Mouse (Mus musculus): ENCODE results near the gene Agrp. TPM values are rescaled to one million over a fixed set of nuclear protein-coding genes. Genes with fewer than 3 reads are reported as not detected.

Agrp gene
- not detected for total RNA-seq (2021)

GRCm38 (mm10) chr8:105636963-105637510, at the start of gene Agrp:
Gene Agrp, minus strand, starts transcription at chr8:105637393.
- peak in 1 of 2 experiments; percentile 76 for DNase-seq (ENCODE audit: extremely low spot score in 1 of 2, low spot score in 2 of 2)
- intact Hi-C loops (cut with DNase I), result loop anchor here (5.0 kb wide), 1 partner anchor 60 kb away; no protein-coding TSS in a partner anchor

GRCm38 (mm10) chr8:105686551-105686950, 49.4 kb upstream of the Agrp start:
- DNase-seq (ENCODE audit: extremely low spot score in 1 of 2, low spot score in 2 of 2), result no peak
- intact Hi-C loops (cut with DNase I), result no loop called here

DNA sequence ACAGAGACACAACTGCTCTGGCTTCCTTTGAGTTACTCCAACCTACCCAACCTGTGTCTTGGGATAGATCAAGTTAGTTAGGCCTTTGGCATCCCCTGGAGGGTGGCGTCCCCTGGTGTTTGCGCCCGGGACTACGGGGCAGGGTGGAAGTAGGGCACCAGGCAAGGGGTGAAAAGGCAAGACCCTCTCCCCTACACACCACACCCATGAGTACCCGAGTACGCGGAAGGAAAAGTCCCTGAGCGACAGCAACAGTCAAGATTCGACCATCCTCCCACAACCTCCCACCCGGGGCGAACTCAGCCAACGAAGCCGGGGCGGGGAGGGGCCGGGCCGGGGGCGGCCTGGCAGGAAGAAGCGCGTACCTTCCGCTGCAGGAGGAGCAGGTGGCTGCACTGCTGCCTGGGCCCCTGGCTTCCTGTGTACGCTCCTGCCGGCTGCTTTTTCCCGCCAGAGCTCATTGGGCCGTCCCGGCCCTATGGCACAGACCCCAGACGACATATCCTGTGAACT, 48.7 kb upstream of the Agrp start, which contains the start of gene Carmil2:
Gene Carmil2 (plus strand): TSS at position 479 of the 513 bp plus-strand sequence.
- intact Hi-C loops (cut with DNase I), result no loop called here
- peak in 1 of 2 experiments; percentile 69 for DNase-seq (ENCODE audit: extremely low spot score in 1 of 2, low spot score in 2 of 2)

- DNase-seq (ENCODE audit: extremely low spot score in 1 of 2, low spot score in 2 of 2), result no peak
- intact Hi-C loops (cut with DNase I), result no loop called here
Observed at GRCm38 (mm10) chr8:105685325-105685724, 48.1 kb upstream of the Agrp start.

DNA sequence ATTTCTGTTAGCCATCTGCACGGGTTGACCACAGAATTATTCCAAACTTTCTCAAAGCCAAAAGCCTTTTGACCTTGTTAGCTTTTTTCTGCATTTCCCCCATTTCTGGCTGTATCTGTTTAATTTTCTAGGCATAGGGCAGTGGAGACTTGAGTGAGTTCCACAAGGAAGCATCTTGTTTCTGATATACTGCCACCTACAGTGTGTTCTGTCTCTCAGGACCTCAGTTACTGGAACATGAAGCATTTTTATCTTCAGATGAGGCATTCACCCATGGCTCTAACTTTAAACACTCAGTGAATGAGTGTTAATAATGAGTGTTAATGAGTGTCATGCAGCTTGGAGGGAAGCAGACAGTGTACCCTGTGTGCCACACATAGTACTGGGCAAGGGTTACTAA, 40.7 kb upstream of the Agrp start:
- DNase-seq (ENCODE audit: extremely low spot score in 1 of 2, low spot score in 2 of 2), result no peak
- intact Hi-C loops (cut with DNase I), result no loop called here

- no peak for DNase-seq (ENCODE audit: extremely low spot score in 1 of 2, low spot score in 2 of 2)
- intact Hi-C loops (cut with DNase I), result no loop called here
Observed at GRCm38 (mm10) chr8:105661167-105661566, 24.0 kb upstream of the Agrp start.

DNA sequence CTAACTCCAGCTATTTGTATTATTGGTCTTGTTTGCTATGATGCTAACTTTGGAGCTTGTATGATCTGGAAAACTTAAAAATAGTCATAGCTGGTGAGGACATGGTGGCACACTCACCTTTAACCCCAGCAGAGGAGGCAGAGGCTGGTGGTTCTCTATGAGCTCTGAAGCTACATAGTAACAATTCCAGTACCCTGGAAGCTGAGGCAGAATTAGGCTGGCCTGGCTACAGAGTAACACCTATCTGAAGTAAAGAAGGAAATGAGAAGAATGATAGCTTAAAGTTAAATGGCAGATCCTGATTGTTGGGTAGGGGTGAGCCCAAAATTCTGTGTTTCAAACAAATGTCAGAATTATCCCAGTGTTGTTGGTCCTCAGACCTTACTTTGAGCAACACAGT, 20.4 kb upstream of the Agrp start:
- intact Hi-C loops (cut with DNase I), result no loop called here

DNA sequence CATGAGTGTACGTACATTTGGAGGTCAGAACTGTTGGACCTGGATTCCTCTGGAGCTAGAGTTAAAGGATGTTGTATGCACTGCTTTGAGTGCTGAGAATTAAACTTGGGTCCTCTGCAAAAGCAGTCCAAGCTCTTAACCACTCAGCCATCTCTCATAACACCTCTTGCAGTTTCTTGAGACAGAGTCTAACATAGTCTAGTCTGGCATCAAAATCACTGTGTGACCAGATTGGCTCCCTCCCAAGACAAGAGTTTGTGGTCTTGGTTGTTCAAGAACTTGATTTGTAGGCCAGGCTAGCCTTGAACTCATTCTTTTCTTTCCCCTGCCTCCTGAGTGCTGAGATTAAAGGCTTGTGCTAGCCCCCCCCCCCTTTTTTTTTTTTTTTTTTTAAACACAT, 11.7 kb upstream of the Agrp start:
- no peak for DNase-seq (ENCODE audit: extremely low spot score in 1 of 2, low spot score in 2 of 2)
- intact Hi-C loops (cut with DNase I), result no loop called here

More for the DNA sequence above, 20.4 kb upstream of the Agrp start:
- no peak for DNase-seq (ENCODE audit: extremely low spot score in 1 of 2, low spot score in 2 of 2)

GRCm38 (mm10) chr8:105645205-105645604, 8.0 kb upstream of the Agrp start:
- intact Hi-C loops (cut with DNase I), result no loop called here
- no peak for DNase-seq (ENCODE audit: extremely low spot score in 1 of 2, low spot score in 2 of 2)

DNA sequence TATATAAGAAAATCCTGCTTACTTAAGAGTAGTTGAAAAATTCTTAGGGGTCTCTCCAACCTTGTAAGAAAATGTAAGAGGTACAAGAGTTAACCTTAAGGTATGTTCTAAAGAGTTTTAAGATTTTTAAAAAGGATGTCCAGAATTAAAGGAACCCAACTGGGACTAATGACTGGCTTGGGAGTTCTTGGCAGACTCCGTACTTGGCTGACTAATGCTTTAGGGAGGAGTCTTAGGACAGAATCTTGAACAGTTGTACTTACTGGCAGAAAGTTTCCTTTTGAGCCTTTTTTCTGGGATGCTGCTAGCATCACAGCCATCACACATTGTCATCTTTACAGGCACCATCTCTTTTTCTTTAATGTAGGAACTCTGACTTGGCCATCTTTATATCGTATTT, 3.3 kb upstream of the Agrp start:
- DNase-seq (ENCODE audit: extremely low spot score in 1 of 2, low spot score in 2 of 2), result no peak
- intact Hi-C loops (cut with DNase I), result no loop called here

DNA sequence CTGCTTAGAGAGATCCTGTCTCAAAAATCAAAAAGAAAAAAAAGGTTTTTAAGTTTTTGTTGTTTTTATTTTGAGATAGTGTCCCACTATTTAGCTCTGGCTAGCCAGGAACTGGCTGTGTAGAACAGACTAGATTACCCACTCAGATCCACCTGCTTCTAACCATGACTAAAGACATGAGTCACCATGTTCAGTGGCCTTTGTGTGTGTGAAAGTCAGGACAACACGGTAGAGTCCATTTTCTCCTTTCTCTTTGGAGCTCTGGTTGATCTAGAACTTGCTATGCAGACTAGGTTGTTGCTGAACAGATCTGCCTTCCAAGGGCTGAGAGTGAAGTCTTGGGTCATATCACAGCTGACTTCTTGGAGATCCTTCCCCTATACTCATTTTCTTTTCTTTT, 2.6 kb upstream of the Agrp start:
- intact Hi-C loops (cut with DNase I), result loop anchor here (5.0 kb wide), 1 partner anchor 57 kb away; no protein-coding TSS in a partner anchor
- no peak for DNase-seq (ENCODE audit: extremely low spot score in 1 of 2, low spot score in 2 of 2)

DNA sequence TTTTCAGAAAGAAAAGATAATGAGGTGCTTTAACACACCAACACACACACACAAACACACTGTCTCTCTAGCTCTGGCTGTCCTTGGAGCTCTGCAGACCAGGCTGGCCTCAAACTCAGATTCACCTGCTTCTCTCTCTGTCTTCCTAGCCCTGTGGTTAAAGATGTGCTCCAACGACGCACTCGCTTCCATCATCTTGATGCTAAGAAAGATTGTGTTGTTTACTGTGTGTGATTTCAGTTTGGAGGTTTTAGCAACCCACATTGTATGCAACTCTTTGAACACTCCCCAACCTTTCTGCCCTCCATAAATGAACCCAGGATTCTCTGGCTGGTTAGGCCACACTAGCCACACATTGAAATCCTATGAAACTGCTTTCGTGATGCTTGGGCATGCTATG, 1.3 kb upstream of the Agrp start:
- DNase-seq (ENCODE audit: extremely low spot score in 1 of 2, low spot score in 2 of 2), result no peak
- intact Hi-C loops (cut with DNase I), result loop anchor here (5.0 kb wide), 1 partner anchor 59 kb away; no protein-coding TSS in a partner anchor

DNA sequence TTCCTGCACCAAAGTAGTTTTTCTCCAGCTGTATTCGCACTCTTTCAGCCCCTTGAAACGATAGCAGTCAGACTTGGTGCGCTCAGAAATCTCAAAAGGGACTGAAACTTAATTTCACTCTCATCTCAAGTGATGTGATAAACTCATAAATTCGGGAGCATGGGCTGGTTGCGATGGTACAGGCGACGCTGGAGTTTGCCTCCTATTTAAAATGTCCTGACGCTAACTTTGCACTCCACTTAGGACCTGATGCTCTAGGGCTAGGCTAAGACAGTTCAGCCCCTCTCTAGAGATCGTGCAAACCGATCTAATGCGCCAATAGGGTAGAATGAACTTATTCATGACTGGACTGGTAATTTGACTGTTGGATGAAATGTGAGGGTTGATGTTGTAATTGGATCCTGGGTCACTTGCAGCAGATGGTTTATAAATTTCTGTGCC, 428 bp upstream of the Agrp start:
- intact Hi-C loops (cut with DNase I), result loop anchor here (5.0 kb wide), 1 partner anchor 60 kb away; no protein-coding TSS in a partner anchor
- DNase-seq (ENCODE audit: extremely low spot score in 1 of 2, low spot score in 2 of 2), result no peak

DNA sequence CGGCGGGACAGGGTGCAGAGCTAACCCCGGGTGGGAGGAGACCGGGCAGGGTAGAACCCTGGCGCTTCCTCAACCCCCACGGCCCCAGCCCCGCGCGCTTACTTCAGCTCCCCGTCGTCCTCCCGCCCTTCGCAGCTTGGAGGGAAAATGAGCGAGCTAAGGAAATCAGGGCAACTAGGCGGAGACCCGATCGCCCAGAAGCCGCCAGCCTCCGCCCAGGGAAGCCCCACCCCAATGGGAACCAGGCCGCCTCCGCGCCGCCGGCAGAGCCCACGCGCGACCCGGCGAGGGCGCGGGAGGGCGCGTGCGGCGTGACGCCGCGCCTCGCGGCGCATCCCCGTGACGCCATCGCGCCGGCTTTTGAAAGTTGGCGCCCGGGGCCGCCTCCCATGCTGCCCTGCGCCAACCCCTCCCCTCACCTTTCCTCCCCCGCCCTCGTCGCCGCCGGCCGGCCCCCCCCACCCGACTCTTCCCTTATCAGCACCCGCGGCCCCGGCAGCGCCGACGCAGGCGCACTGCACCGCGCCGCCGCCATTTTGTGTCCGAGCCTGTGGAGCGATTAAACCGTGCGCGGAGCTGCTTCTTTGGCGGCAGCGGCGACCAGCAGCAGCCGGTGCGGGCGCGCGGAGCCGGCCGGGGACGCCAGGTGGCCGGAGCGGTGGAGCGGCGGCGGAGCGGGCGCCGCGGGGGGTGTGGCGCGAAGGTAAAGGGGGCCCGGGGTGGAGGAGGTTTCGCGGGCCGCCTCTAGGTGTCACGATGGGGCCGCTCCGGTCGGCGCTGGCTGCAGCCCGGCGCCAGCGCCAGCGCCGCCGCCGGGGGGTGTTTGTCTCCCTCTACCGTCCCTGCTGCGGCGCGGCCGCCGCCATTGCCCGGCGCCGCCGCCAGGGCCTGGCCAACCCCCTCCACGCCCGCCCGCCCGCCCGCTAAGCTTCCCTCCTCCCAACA, 903 bp downstream of the Agrp start, which contains the start of gene Ctcf:
Gene Ctcf (plus strand): TSS at position 551 of the 945 bp plus-strand sequence.
- peak; percentile 86 to 96 for DNase-seq (ENCODE audit: extremely low spot score in 1 of 2, low spot score in 2 of 2)
- intact Hi-C loops (cut with DNase I), result loop anchor here (5.0 kb wide), 1 partner anchor 61 kb away; no protein-coding TSS in a partner anchor

DNA sequence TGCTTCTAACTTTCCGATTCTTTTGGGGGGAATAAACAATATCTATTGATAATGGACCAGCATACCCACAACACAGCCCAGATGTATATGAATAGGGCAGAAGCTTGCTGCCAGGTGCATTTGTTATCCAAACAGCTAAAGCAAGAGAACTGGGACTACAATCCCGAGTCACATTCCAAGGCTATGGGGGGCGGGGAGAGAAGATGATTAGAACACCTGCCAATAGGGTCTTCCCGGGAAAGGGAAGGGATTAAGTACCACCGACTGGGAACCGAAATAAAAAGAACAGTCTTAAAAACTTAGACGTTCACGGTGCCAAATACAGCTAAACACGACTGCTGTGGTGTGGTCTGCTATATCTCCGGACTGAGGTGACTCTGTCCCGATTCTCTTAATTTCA, 1.7 kb downstream of the Agrp start:
- DNase-seq (ENCODE audit: extremely low spot score in 1 of 2, low spot score in 2 of 2), result peak in 1 of 2 experiments; percentile 29

GRCm38 (mm10) chr8:105634771-105635458, 2.3 kb downstream of the Agrp start:
- no peak for DNase-seq (ENCODE audit: extremely low spot score in 1 of 2, low spot score in 2 of 2)
- intact Hi-C loops (cut with DNase I), result loop anchor here (5.0 kb wide), 1 partner anchor 62 kb away; no protein-coding TSS in a partner anchor

More for the DNA sequence above, 1.7 kb downstream of the Agrp start:
- intact Hi-C loops (cut with DNase I), result loop anchor here (5.0 kb wide), 1 partner anchor 62 kb away; no protein-coding TSS in a partner anchor

GRCm38 (mm10) chr8:105629337-105629736, 7.9 kb downstream of the Agrp start:
- intact Hi-C loops (cut with DNase I), result no loop called here
- no peak for DNase-seq (ENCODE audit: extremely low spot score in 1 of 2, low spot score in 2 of 2)

- intact Hi-C loops (cut with DNase I), result no loop called here
- no peak for DNase-seq (ENCODE audit: extremely low spot score in 1 of 2, low spot score in 2 of 2)
Observed at GRCm38 (mm10) chr8:105626086-105626485, 11.1 kb downstream of the Agrp start.

DNA sequence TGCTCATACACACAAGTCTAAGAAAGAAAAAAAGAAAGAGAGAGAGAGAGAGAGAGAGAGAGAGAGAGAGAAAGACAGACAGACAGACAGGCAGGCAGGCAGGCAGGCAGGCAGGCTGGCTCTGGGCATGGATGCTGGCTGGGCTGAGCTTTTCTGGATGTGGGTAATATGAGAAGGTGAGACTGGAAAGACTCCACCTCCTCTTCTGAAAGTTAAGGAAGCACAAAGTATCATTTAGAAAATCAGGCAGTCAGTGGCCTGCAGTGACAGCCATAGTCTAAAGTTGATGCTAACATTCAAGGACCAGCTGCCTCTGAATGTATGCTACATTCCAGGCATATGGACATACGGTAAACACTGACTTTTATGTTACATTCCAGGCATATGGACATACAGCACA, 12.4 kb downstream of the Agrp start:
- no peak for DNase-seq (ENCODE audit: extremely low spot score in 1 of 2, low spot score in 2 of 2)
- intact Hi-C loops (cut with DNase I), result no loop called here

Data from left cerebral cortex, postnatal 10 days (tissue).